Mouse (Mus musculus) hindbrain, embryonic 13.5 days (tissue): ENCODE measurements around the gene Aldh3a2. TPM values are rescaled to one million over a fixed set of nuclear protein-coding genes. Genes with fewer than 3 reads are reported as not detected.
"Not testable (repeated sequence)": the region's sequence is repeated elsewhere in the genome, so short reads cannot be mapped to it uniquely, and the experiment has no call there.

Experiments used
- ATAC-seq: fragments of 200-750 bp; cut with Nextera tagmentation; 2 replicates; pipeline ENCODE4 v1.8.0; 2017; ENCODE audit warnings: moderate TSS enrichment; ENCODE audit not compliant: low FRiP score
- H3K27ac ChIP-seq: fragments of 300-500 bp; sonication (generic); 2 replicates; pipeline ENCODE4 v1.5.1; 2015; ENCODE audit warnings: inconsistent platforms, mild to moderate bottlenecking, moderate library complexity
- H3K27me3 ChIP-seq: fragments of 300-500 bp; sonication (generic); 2 replicates; pipeline ENCODE4 v1.6.1; 2015; ENCODE audit warnings: mild to moderate bottlenecking, inconsistent platforms
- H3K36me3 ChIP-seq: fragments of 300-500 bp; sonication (generic); 2 replicates; pipeline ENCODE4 v1.6.1; 2015; ENCODE audit warnings: mild to moderate bottlenecking, inconsistent platforms
- H3K4me1 ChIP-seq: fragments of 300-500 bp; sonication (generic); replicated peaks from 2 replicates; pipeline ENCODE4 v1.6.1; 2015; ENCODE audit warnings: inconsistent platforms
- H3K4me2 ChIP-seq: fragments of 300-500 bp; sonication (generic); 2 replicates; pipeline ENCODE4 v1.6.1; 2015; ENCODE audit warnings: inconsistent platforms, mild to moderate bottlenecking, moderate library complexity
- H3K4me3 ChIP-seq: fragments of 300-500 bp; sonication (generic); 2 replicates; pipeline ENCODE4 v1.5.1; 2015; ENCODE audit warnings: mild to moderate bottlenecking, inconsistent platforms
- H3K9ac ChIP-seq: fragments of 300-500 bp; sonication (generic); 2 replicates; pipeline ENCODE4 v1.6.1; 2015; ENCODE audit warnings: mild to moderate bottlenecking, inconsistent platforms
- H3K9me3 ChIP-seq: fragments of 300-500 bp; sonication (generic); 2 replicates; pipeline ENCODE4 v1.6.1; 2016; ENCODE audit warnings: inconsistent platforms
- WGBS: fragments of 180-500 bp; shearing (Covaris S2); methylation state at CpG from one replicate; pipeline ENCODE4 v1.1.7; 2015; 5-methylcytosine and 5-hydroxymethylcytosine counted together
- polyA plus RNA-seq: library from polyadenylated mRNA; unstranded; fragments of >200 nt; fragmentation: Nextera tagmentation; extraction: Ambion mirVana; gene quantifications from 2 replicates; pipeline ENCODE4 v1.2.1, GENCODE M21; 2015

Aldh3a2 gene
- polyA plus RNA-seq, 1 experiment from 2014 or later: 26.9 TPM

DNA sequence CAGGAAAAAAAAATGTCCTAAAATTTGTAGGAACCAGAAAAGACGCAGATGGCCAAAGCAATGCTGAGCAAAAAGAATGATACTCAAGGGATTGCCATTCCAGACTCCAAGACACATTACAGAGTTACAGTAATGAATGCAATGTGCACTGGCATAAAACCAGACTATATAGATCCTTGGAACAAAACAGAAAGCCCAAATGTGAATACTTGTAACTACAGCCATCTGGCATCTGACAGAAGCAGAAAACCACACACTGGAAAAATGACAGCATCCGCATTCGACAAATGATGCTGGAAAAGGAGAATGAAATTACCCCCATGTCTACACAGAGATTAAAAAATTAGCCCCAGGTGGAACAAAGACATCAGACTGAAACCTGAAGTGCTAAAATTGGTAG lies 86.9 kb downstream of the Aldh3a2 start:
- H3K9me3 ChIP-seq: no peaks in the 10 kb centered on the region
- peak overlapping the region; percentile 66 for H3K27ac ChIP-seq
- no peak overlapping the region for H3K4me3 ChIP-seq
- H3K4me2 ChIP-seq: no peak overlapping the region
- H3K36me3 ChIP-seq: no peaks in the 10 kb centered on the region
- ATAC-seq: no peak
- 76% methylated on average over 3 of the region's 3 CpGs for WGBS
- H3K4me1 ChIP-seq: peaks cover 6% of the 10 kb centered on the region
- H3K27me3 ChIP-seq: no peaks in the 10 kb centered on the region
- H3K9ac ChIP-seq: no peak overlapping the region

DNA sequence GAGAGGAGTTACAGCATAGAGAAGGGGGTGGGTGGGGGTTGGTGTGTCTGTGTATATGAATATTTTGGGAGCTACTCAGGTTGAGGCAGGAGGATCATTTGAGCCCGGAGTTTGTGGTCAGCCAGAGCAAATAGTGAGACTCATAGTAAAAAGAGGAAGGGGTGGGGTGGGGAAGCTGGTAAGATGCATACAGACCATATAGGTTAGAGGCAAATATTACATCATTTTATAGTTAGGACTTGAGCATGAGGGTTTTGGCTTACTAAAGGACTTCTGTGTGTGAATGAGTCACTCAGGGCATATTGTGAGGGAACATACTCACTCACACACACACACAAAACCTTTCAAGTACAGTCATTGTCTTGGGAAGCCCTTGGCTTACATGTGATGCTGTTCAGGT lies 90.9 kb downstream of the Aldh3a2 start:
- 89% methylated on average over 1 of the region's 1 CpGs for WGBS
- Histone ChIP-seq H3K4me2 (peak overlapping the region; percentile 48; the same call in 1 of the 2 replicates), H3K27me3 (no peaks in the 10 kb centered on the region), H3K4me3 (no peak overlapping the region), H3K36me3 (no peaks in the 10 kb centered on the region), H3K4me1 (peaks cover 30% of the 10 kb centered on the region), H3K9ac (no peak overlapping the region), H3K9me3 (no peaks in the 10 kb centered on the region), H3K27ac (peak overlapping the region; percentile 99)
- no peak for ATAC-seq

DNA sequence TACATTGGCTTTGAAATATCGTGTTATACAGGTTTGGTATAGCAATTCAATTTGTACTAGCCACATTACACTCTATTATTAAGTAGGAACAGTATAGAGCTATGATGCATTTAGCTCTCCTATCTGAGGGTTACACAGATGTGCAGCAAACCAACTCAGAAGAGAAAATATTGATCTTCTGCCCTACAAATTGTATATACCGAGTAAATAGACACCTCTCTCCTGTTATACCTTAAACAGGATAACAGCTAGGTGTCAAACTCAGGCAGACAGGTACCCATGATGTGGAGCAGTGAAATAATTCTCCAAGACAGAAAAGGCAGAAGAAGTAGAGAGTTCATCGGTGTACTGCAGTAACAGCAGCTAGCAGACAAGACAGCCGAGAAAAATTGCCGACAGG lies 91.5 kb downstream of the Aldh3a2 start:
- Histone ChIP-seq H3K27me3 (no peaks in the 10 kb centered on the region), H3K27ac (peak overlapping the region; percentile 99), H3K4me2 (peak overlapping the region; percentile 48), H3K36me3 (no peaks in the 10 kb centered on the region), H3K9me3 (no peaks in the 10 kb centered on the region), H3K4me3 (peak overlapping the region; percentile 0; the same call in 1 of the 2 replicates), H3K9ac (no peak overlapping the region), H3K4me1 (peaks cover 36% of the 10 kb centered on the region)
- WGBS: 60% methylated on average over 5 of the region's 5 CpGs
- ATAC-seq: no peak

DNA sequence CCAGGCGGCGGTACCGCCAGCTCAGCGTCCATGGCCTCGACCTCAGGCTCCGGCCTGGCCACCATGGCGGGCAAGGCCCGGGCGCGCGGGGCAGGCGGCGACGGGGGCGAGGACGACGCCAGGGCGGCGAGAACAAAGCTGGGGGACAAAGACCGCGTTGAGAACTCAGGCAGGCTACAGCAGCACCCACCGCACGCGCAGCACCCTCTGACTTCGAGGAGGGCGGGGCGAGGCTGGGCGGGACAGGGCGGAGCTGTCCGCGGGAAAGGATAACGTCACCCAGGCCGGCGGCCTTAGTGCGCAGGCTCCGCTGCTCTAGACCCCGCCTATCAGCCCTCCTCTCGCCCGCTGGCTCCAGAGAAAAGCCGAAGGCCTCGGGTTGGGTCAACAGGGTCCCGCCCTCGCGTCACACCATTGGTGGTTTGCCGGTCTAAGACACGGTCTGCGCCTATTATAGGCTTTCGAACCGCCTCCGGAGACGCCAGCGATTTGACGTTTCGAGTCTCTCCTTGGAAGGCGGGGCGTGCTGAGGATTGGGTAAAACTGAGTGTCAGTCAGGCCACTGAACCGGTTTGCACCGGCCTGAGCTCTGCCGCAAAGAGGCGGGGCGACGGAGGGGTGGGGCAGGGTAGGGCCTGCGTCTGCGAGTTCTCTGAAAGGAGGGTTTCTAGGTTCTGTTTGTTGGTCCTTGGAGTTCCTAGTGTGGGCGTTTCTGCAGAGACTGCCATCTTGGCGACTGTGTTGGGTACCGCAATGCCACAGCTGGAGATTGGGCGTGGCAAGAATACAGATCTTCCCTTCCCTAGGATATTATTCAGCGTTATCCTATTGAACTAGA lies 92.2 kb downstream of the Aldh3a2 start, which contains the start of gene Usp22:
Gene Usp22, minus strand, starts transcription at position 235 of the 838 bp plus-strand sequence.
- H3K36me3 ChIP-seq: no peaks in the 10 kb centered on the region
- H3K9me3 ChIP-seq: no peaks in the 10 kb centered on the region
- peak within 1 kb of the TSS; percentile 99 for H3K4me3 ChIP-seq
- H3K27me3 ChIP-seq: no peaks in the 10 kb centered on the region
- WGBS: under 1% methylated on average over 69 of the region's 69 CpGs
- peaks cover 43% of the 10 kb centered on the region for H3K4me1 ChIP-seq
- ATAC-seq: peak; percentile 97
- peak within 1 kb of the TSS; percentile 100 for H3K9ac ChIP-seq
- peak within 1 kb of the TSS; percentile 76 for H3K4me2 ChIP-seq
- peak within 1 kb of the TSS; percentile 99 for H3K27ac ChIP-seq

DNA sequence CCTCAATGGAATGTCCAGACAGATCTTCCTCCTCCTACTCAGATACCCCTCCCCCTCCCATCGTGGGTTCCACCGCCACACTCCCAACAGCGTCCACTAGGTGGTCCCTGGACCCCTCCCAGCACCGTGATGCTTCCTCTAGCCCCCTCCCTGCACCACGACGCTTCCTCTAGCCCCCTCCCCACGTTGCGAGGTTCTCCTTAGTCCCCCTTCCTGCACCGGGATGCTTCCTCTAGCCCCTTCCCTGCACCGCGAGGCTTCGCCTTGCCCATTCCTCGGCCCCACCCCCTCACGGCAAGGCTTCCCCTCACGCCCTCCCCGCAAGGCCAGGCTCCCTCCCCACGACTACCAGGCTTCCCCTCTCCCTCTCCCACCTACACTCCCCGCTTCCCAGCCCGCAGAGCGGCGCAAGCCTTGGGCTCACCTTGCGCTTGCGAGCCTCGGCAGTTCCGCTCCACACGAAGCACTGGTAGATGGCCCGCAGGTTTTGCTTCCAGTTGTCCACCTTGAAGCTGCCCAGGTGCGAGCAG lies 92.9 kb downstream of the Aldh3a2 start:
- H3K36me3 ChIP-seq: no peaks in the 10 kb centered on the region
- H3K4me2 ChIP-seq: peak overlapping the region; percentile 76
- peak overlapping the region; percentile 99 for H3K27ac ChIP-seq
- peak; percentile 39 for ATAC-seq
- H3K9ac ChIP-seq: peak overlapping the region; percentile 100
- H3K4me3 ChIP-seq: peak overlapping the region; percentile 99
- H3K9me3 ChIP-seq: no peaks in the 10 kb centered on the region
- under 1% methylated on average over 28 of the region's 28 CpGs for WGBS
- no peaks in the 10 kb centered on the region for H3K27me3 ChIP-seq
- H3K4me1 ChIP-seq: peaks cover 49% of the 10 kb centered on the region

DNA sequence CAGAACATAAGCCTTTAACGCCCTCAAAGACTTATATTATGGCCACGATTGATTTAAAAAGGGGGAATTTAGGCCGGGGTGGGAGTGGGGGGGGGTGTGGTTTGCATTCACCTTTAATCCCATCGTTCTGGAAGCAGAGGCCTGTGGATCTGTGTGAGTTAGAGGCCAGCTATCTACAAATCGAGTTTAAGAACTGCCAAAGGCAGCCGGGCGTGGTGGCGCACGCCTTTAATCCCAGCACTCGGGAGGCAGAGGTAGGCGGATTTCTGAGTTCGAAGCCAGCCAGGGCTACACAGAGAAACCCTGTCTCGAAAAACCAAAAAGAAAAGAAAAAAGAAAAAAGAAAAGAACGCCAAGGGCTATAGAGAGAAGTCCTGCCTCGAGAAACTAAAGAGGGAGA lies 93.8 kb downstream of the Aldh3a2 start:
- 37% methylated on average over 15 of the region's 15 CpGs for WGBS
- peaks cover 57% of the 10 kb centered on the region for H3K4me1 ChIP-seq
- not testable (repeated sequence) for ATAC-seq

More for the DNA sequence above, 93.8 kb downstream of the Aldh3a2 start:
- not testable (repeated sequence) for H3K9me3 ChIP-seq, H3K27me3 ChIP-seq, H3K27ac ChIP-seq, H3K36me3 ChIP-seq
- Histone ChIP-seq H3K9ac (peak overlapping the region; percentile 100), H3K4me3 (peak overlapping the region; percentile 99), H3K4me2 (peak overlapping the region; percentile 76)

Other genes starting within 250 kb of the Aldh3a2 start
- gene Kcnj12, start 244.9 kb downstream of the Aldh3a2 start, polyA plus RNA-seq: 3.5 and 3.8 TPM in 2 replicates
- gene Tnfrsf13b, start 140.7 kb downstream of the Aldh3a2 start, polyA plus RNA-seq: 1.1 and 1.3 TPM in 2 replicates
- 355 and 383 TPM in 2 replicates for gene Usp22, start 92.4 kb downstream of the Aldh3a2 start, polyA plus RNA-seq
- gene Aldh3a1, start 59.9 kb downstream of the Aldh3a2 start, polyA plus RNA-seq: not detected in 2 replicates
- 0.09 TPM in 1 of 2 replicates, not detected in the other for gene Slc47a2, start 75.4 kb upstream of the Aldh3a2 start, polyA plus RNA-seq
- gene Slc47a1, start 110.9 kb upstream of the Aldh3a2 start, polyA plus RNA-seq: 0.06 and 0.14 TPM in 2 replicates
- gene Rnf112, start 186.7 kb upstream of the Aldh3a2 start, polyA plus RNA-seq: 12.2 and 13.6 TPM in 2 replicates
- gene Mfap4, start 218.0 kb upstream of the Aldh3a2 start, polyA plus RNA-seq: 60.5 and 77.1 TPM in 2 replicates
- gene Mapk7, start 226.9 kb upstream of the Aldh3a2 start, polyA plus RNA-seq: 78.3 and 82.6 TPM in 2 replicates
- gene B9d1, start 237.7 kb upstream of the Aldh3a2 start, polyA plus RNA-seq: 41.0 and 43.4 TPM in 2 replicates